Mouse (Mus musculus) ES-E14 (cell line): ENCODE data around the gene Sema4f. TPM values are rescaled to one million over a fixed set of nuclear protein-coding genes. Genes with fewer than 3 reads are reported as not detected.
A peak's percentile ranks its signal among the peaks of the same experiment; 100 is the strongest.

Experiments used
- DNase-seq: peaks from one replicate; pipeline ENCODE4 v3.0.0-alpha.2; 2013; ENCODE audit warnings: low read depth, low spot score
- H3K27ac ChIP-seq: 2 replicates; pipeline ENCODE4 v1.5.1; 2012; ENCODE audit warnings: low read depth, mild to moderate bottlenecking, low read length, moderate library complexity, mixed read lengths; ENCODE audit not compliant: poor library complexity, insufficient read depth, severe bottlenecking
- H3K36me3 ChIP-seq: 2 replicates; pipeline ENCODE4 v1.6.1; 2012; ENCODE audit warnings: mild to moderate bottlenecking, low read length, moderate library complexity, mixed read lengths; ENCODE audit not compliant: control insufficient read depth, poor library complexity, insufficient read depth, severe bottlenecking
- H3K4me1 ChIP-seq, 2 experiments: fragments of 150-350 bp in 1 of 2; sonication (generic) in 1 of 2; 2 replicates each; pipeline ENCODE4 v1.6.1; 2012; ENCODE audit warnings: low read length in 2 of 2, mild to moderate bottlenecking in 1 of 2, mixed read lengths in 1 of 2; ENCODE audit not compliant: control insufficient read depth in 2 of 2, insufficient read depth in 2 of 2, poor library complexity in 1 of 2
- H3K4me3 ChIP-seq, 2 experiments: fragments of 150-350 bp in 1 of 2; sonication (generic) in 1 of 2; 2 replicates each; pipeline ENCODE4 v1.5.1; 2012; ENCODE audit warnings: low read length in 2 of 2, low read depth in 1 of 2, mild to moderate bottlenecking in 1 of 2, mixed read lengths in 1 of 2; ENCODE audit not compliant: insufficient read depth in 1 of 2, poor library complexity in 1 of 2, severe bottlenecking in 1 of 2
- H3K9ac ChIP-seq: 2 replicates; pipeline ENCODE4 v1.6.1; 2012; ENCODE audit warnings: low read depth, mild to moderate bottlenecking, low read length, mixed read lengths; ENCODE audit not compliant: poor library complexity, insufficient read depth, severe bottlenecking
- H3K9me3 ChIP-seq: fragments of 150-350 bp; sonication (generic); 2 replicates; pipeline ENCODE4 v1.6.1; 2012; ENCODE audit warnings: low read depth, mild to moderate bottlenecking, low read length; ENCODE audit not compliant: control insufficient read depth, insufficient read depth
- CHD2 ChIP-seq: IDR thresholded peaks from 2 replicates; pipeline ENCODE4 v1.6.1; 2014; ENCODE audit warnings: mild to moderate bottlenecking, low read depth, low read length, inconsistent platforms
- HCFC1 ChIP-seq: IDR thresholded peaks from 2 replicates; pipeline ENCODE4 v1.6.1; 2012; ENCODE audit warnings: low read length, inconsistent platforms, borderline replicate concordance; ENCODE audit not compliant: insufficient read depth
- MAFK ChIP-seq: IDR thresholded peaks from 2 replicates; pipeline ENCODE4 v1.6.1; 2014; ENCODE audit warnings: mild to moderate bottlenecking, low read depth, low read length, inconsistent platforms; ENCODE audit not compliant: insufficient read depth
- ZC3H11A ChIP-seq: IDR thresholded peaks from 2 replicates; pipeline ENCODE4 v1.6.1; 2012; ENCODE audit warnings: low read depth, mild to moderate bottlenecking, inconsistent platforms, low read length, borderline replicate concordance
- ZNF384 ChIP-seq: IDR thresholded peaks from 2 replicates; pipeline ENCODE4 v1.6.1; 2012; ENCODE audit warnings: low read depth, low read length, inconsistent platforms
- in situ Hi-C, 2 experiments: fragments of 600-800 bp; cut with MboI; formaldehyde crosslinking; loops; one replicate each; pipeline ENCODE4 v1.15.1; 2025; ENCODE audit warnings: low sequenced_read_pairs in 2 of 2, inconsistent platforms in 1 of 2; ENCODE audit not compliant: unreplicated experiment in 2 of 2
- total RNA-seq: library from RNA; depleted of rRNA; stranded (reverse); fragments of 300-350 nt; gene quantifications from 2 replicates; pipeline ENCODE4 v1.2.3, GENCODE M21; 2012

The Sema4f gene
- total RNA-seq, 1 experiment, result 2.3 TPM

DNA sequence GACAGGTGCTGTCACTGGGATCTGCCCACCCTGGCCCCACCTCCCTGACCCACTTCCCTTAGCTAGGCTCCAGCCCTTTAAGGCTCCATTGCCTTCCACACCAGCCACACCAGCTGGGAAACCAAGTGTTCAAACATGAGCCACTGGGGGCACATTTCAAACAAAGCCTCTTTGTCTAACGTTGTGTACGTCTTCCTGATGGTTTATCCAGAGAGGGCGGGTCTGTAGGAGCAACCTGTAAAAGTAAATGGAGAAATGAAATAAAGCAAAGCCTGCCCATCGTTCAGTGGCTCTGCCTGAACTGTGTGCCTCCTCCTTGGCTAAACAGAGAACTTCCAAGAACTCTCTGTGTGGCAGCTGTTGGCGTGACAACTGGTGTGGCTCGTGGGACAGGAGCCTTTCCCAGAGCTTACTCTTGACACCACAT, 64.0 kb downstream of the Sema4f start:
- H3K9me3 ChIP-seq, result no peaks in the 10 kb centered on the region
- no peak overlapping the region for H3K9ac ChIP-seq
- H3K4me1 ChIP-seq, result 0 out of 4 replicates have a peak, but pooled peaks cover 0 to 1% of the 10 kb centered on the region in 2 experiments
- in situ Hi-C loops, result loop anchor here in 1 of 2 experiments (25.0 kb wide), 2 partner anchors 463 to 888 kb away; partner anchors contain the start of gene Tacr1
- DNase-seq, result no peak
- no peaks in the 10 kb centered on the region for H3K36me3 ChIP-seq
- TF ChIP-seq ZC3H11A (no peak), CHD2 (no peak), ZNF384 (no peak), HCFC1 (no peak), MAFK (no peak)
- H3K4me3 ChIP-seq, result no peak overlapping the region
- H3K27ac ChIP-seq, result no peak overlapping the region

DNA sequence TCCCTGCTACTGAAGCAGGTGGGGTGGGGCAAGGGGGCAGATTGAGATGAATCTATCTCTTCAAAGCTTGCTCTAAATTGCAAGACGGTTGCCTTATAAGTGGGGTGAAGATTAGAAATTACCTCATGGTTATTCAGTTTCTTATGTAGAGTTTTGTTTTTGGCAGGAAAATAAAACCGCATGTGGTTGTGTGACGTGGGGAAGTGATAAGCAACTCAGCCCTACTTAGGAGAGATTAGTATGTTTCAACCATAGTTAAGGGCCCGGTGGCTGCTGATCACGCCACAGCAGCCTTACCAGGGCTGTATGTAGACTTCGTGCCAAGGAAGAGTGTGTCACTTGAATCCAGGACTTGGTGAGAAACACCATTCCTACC, 67.2 kb downstream of the Sema4f start:
- no peaks in the 10 kb centered on the region for H3K4me1 ChIP-seq
- H3K9me3 ChIP-seq, result no peaks in the 10 kb centered on the region
- no peak overlapping the region for H3K27ac ChIP-seq
- H3K4me3 ChIP-seq, result no peak overlapping the region
- H3K36me3 ChIP-seq, result no peaks in the 10 kb centered on the region
- TF ChIP-seq MAFK (no peak), CHD2 (no peak), HCFC1 (no peak), ZNF384 (no peak), ZC3H11A (no peak)
- DNase-seq, result no peak
- H3K9ac ChIP-seq, result no peak overlapping the region
- in situ Hi-C loops, result no loop called here

DNA sequence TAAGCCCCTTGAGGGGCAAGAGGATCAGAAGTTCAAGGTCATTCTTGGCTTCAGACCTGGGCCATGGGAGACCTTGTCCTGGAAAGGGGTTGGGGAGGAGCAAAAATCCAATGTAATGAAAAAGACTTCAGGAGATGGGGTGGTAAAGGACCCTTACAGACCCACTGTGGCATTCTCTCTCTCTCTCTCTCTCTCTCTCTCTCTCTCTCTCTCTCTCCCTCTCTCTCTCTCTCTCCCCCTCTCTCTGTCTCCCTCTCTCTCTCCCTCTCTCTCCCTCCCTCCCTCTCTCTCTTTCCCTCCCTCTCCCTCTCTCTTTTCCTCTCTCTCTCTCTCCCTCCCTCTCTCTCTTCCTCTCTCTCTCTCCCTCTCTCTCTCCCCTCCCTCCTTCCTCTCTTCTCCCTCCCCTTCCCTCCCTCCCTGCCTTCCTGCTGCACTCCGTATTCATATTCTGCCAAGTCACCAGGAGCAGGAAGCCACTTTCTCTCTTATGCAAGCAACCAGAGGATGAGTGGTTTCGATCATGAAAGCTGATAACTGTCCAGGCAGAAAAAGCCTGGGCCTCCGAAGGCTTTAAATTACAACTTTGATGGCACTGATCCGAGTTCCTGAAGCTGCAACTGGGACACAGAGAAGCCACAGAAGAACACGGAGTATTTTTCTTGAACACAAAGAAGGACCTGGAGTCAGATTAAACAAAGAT, 67.8 kb downstream of the Sema4f start:
- in situ Hi-C loops, result no loop called here
- TF ChIP-seq HCFC1, result no peak
- H3K4me1 ChIP-seq, result no peaks in the 10 kb centered on the region

DNA sequence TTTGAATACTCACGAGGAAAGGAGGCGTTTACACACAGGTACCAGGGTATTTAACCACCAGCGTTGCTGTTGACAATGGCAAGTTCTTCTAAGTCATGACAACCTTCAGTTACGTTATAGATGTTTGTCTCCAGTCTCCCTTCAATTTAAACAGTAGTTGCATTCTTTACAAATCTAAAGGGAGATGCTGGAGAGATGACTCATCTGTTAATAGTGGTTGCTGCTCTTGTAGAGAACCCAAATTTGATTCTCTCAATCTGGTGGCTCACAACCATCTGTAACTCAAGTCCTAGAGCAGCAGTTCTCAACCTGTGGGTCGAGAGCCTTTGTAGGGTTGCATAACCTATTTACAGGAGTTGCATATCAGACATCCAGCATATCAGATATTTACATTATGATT, 71.1 kb downstream of the Sema4f start:
- no peak overlapping the region for H3K27ac ChIP-seq
- H3K4me3 ChIP-seq, result no peak overlapping the region
- no peak for DNase-seq
- H3K4me1 ChIP-seq, result no peaks in the 10 kb centered on the region
- H3K9me3 ChIP-seq, result no peaks in the 10 kb centered on the region
- no peak for TF ChIP-seq ZC3H11A
- no peak for TF ChIP-seq MAFK
- TF ChIP-seq CHD2, result no peak
- no peak for TF ChIP-seq HCFC1
- TF ChIP-seq ZNF384, result no peak
- no peaks in the 10 kb centered on the region for H3K36me3 ChIP-seq
- in situ Hi-C loops, result no loop called here
- no peak overlapping the region for H3K9ac ChIP-seq

More for the DNA sequence above, 67.8 kb downstream of the Sema4f start:
- Histone ChIP-seq H3K9me3 (no peaks in the 10 kb centered on the region), H3K36me3 (no peaks in the 10 kb centered on the region), H3K9ac (no peak overlapping the region), H3K4me3 (no peak overlapping the region), H3K27ac (no peak overlapping the region)
- no peak for DNase-seq

DNA sequence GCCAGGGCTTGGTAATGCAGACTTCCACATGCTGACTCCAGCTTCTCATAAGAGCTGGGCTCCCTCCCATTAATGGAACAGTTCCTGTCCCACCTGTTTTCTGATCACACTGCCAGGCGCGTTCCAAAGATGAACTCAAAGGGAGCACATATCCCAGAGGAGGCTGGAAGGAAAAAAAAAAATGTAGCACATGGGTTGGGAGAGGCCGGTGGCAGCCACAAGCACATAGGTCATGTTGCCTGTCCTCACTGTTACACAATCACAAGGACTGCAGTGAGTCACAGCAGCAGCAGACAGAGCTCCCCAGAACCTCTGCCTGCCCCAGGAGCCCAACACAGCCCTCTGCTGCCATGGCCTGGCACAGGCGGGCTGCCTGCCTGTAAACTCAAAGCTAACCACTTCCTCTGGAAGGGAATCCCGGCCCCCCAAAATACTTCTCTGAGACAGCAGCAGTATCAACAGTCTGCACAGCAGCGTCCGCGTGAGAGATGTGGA, 76.1 kb downstream of the Sema4f start:
- Histone ChIP-seq H3K4me1 (peaks cover 3 to 5% of the 10 kb centered on the region in 2 experiments; a peak in 2 of 4 replicates), H3K9me3 (no peaks in the 10 kb centered on the region), H3K36me3 (no peaks in the 10 kb centered on the region), H3K9ac (peak overlapping the region; percentile 37; the same call in 1 of the 2 replicates), H3K4me3 (0 out of 4 replicates have a peak overlapping the region, but pooled peaks of 1 of the 2 experiments have one; percentile 1), H3K27ac (no peak overlapping the region)
- TF ChIP-seq ZNF384 (no peak), ZC3H11A (no peak), HCFC1 (no peak), CHD2 (no peak), MAFK (no peak)
- in situ Hi-C loops, result no loop called here
- no peak for DNase-seq
